Mouse (Mus musculus): ENCODE measurements at regions not wholly inside any gene's neighbourhood (a gene's known extent, or its start where the extent isn't known, plus 50 kb on each side); places are given as distances from the start of the nearest gene placed in this dataset.

GRCm38 (mm10) chr16:29977711-29978110 lies 86.5 kb upstream of the Hes1 start:
- TF ChIP-seq POLR2A (IDR thresholded peaks at IDR 0.05; ENCODE audit: insufficient read depth, low read depth, low read length) = no peak
- no peak for TF ChIP-seq CTCF (IDR thresholded peaks at IDR 0.05; ENCODE audit: insufficient read depth, low read depth, low read length)
